Mouse (Mus musculus) forebrain, embryonic 11.5 days (tissue): Measurements from ENCODE around the gene Zfp52. TPM values are rescaled to one million over a fixed set of nuclear protein-coding genes. Genes with fewer than 3 reads are reported as not detected.

ENCODE experiments used
- ATAC-seq: fragments of 200-750 bp; cut with Nextera tagmentation; replicated peaks from 2 replicates; pipeline ENCODE4 v1.8.0; 2017; ENCODE audit warnings: moderate TSS enrichment; ENCODE audit not compliant: low FRiP score
- DNase-seq: peaks from one replicate; pipeline ENCODE4 v3.0.0-alpha.2; 2017; ENCODE audit warnings: low spot score
- H3K27ac ChIP-seq: fragments of 300-500 bp; sonication (generic); 2 replicates; pipeline ENCODE4 v1.5.1; 2014; ENCODE audit warnings: low read depth, low read length
- H3K27me3 ChIP-seq: fragments of 300-500 bp; sonication (generic); 2 replicates; pipeline ENCODE4 v1.6.1; 2014; ENCODE audit warnings: mild to moderate bottlenecking, low read length, mixed read lengths; ENCODE audit not compliant: control insufficient read depth, insufficient read depth
- H3K36me3 ChIP-seq: fragments of 300-500 bp; sonication (generic); 2 replicates; pipeline ENCODE4 v1.6.1; 2014; ENCODE audit warnings: mild to moderate bottlenecking, low read length, moderate library complexity, mixed read lengths; ENCODE audit not compliant: control insufficient read depth, insufficient read depth
- H3K4me1 ChIP-seq: fragments of 300-500 bp; sonication (generic); replicated peaks from 2 replicates; pipeline ENCODE4 v1.6.1; 2014; ENCODE audit warnings: low read length, mixed read lengths; ENCODE audit not compliant: control insufficient read depth, insufficient read depth
- H3K4me2 ChIP-seq: fragments of 300-500 bp; sonication (generic); 2 replicates; pipeline ENCODE4 v1.6.1; 2014; ENCODE audit warnings: low read depth, mild to moderate bottlenecking, low read length, moderate library complexity, mixed read lengths; ENCODE audit not compliant: severe bottlenecking
- H3K4me3 ChIP-seq: fragments of 300-500 bp; sonication (generic); 2 replicates; pipeline ENCODE4 v1.5.1; 2014; ENCODE audit warnings: low read depth, low read length
- H3K9ac ChIP-seq: fragments of 300-500 bp; sonication (generic); 2 replicates; pipeline ENCODE4 v1.6.1; 2014; ENCODE audit warnings: low read length
- H3K9me3 ChIP-seq: fragments of 300-500 bp; sonication (generic); 2 replicates; pipeline ENCODE4 v1.6.1; 2016; ENCODE audit warnings: low read length, mixed read lengths; ENCODE audit not compliant: control insufficient read depth
- WGBS: fragments of 180-500 bp; shearing (Covaris S2); extraction: QIAGEN DNeasy Blood & Tissue Kit; methylation state at CpG from one replicate; pipeline ENCODE4 v1.1.7; 2014; 5-methylcytosine and 5-hydroxymethylcytosine counted together
- polyA plus RNA-seq: library from polyadenylated mRNA; unstranded; fragments of >200 nt; fragmentation: Nextera tagmentation; extraction: Ambion mirVana; gene quantifications from 2 replicates; pipeline ENCODE4 v1.2.1, GENCODE M21; 2014

Zfp52 gene
- polyA plus RNA-seq, 1 experiment from 2014 or later: 1.3 TPM

DNA sequence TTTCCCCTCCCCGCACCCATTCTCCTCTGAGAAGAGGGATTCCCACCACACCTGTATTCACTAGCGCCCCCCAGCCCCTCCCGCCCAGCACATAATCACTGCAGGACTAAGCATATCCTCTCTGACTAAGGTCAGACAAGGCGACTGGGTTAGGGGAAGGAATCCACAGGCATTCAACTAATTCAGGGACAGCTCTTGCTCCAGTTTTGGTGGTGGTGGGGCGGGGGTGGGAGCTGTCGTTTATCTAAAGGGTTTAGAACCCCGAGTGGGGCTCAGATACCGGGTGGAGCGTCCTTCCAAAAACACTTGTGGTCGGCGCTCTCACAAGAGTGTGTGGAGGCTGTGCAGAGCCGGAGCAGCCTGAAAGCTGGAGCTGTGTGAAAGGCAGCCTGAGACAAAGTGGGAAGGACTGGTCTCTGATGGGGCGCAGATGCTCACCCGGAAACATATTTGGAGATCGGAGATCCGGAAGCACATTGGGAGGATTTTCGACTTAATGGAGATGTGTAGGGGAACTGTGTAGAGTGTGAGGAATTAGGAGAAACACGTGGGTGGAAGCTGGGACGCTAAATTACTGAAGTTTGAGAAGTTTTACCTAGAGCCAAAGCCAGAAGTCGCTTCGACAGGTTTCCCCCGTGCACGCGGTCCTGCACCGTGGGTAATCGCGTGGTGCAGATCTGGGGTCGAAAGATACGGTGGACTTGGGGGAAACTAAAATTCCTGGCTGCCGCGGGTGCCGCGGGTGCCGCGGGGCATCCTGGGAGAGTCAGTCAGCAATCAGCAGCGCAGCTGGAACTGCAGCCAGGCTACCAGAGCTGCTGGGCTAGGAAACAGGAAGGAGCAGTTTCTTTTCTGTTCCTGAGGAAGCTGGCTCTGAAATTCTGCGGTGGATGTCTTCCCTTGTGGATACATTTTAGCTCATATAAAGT lies 18.9 kb upstream of the Zfp52 start:
- no peaks in the 10 kb centered on the region for H3K9me3 ChIP-seq
- peak overlapping the region; percentile 76 for H3K9ac ChIP-seq
- H3K4me1 ChIP-seq: no peaks in the 10 kb centered on the region
- DNase-seq (peak; percentile 86), ATAC-seq (peak; percentile 89)
- peak overlapping the region; percentile 80 for H3K27ac ChIP-seq
- H3K27me3 ChIP-seq: no peaks in the 10 kb centered on the region
- peak overlapping the region; percentile 44 for H3K4me3 ChIP-seq
- WGBS: 2% methylated on average over 37 of the region's 37 CpGs
- H3K36me3 ChIP-seq: no peaks in the 10 kb centered on the region
- peak overlapping the region; percentile 77 for H3K4me2 ChIP-seq

DNA sequence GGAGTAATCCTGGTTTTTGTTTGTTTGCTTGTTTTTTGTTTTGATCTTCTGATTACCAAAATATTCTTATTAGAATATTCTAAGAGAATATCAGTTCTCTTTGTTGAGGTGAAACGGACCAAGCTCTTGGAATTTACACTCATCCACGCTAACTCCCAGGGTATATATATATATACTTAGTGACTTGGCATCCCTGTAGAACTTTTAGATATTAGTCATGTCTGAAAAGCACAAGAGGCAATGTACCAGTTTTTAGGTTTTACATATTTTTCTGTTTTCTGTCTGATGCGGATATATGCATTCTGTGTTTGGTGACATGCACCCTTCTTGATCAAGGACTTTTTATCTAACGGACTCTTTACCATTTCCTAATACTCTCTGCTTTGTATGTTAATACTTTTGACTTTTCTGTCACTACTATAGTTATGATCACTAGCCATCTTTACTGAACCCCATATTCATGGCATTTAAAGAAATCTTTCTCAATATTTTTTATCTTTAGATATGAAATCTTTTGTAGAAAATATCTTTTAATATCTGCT lies 18.1 kb upstream of the Zfp52 start:
- 46% methylated on average over 4 of the region's 4 CpGs for WGBS
- Histone ChIP-seq H3K9me3 (no peaks in the 10 kb centered on the region), H3K9ac (peak overlapping the region; percentile 76), H3K36me3 (no peaks in the 10 kb centered on the region), H3K4me1 (no peaks in the 10 kb centered on the region), H3K27me3 (no peaks in the 10 kb centered on the region), H3K4me3 (peak overlapping the region; percentile 44), H3K4me2 (peak overlapping the region; percentile 77; the same call in 1 of the 2 replicates), H3K27ac (peak overlapping the region; percentile 80)
- DNase-seq (no peak), ATAC-seq (no peak)

DNA sequence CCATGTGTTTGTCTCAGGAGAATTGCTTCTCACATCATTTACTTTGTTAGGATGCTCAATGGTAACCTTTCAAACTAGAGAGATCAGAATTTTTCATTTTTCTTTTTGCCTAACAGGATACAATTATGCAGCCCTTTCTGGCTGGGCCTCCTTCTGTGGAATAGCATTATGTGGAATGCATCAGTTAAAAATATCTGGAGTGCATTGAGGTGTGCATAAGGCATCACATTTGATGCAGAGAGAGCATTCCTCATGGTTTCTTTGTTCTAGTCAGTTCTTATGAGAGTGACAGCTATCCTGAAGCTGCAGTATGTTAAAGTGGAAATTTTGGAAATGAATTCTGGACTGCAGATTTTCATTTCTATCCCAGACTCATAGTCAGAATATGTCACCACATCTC lies 9.1 kb upstream of the Zfp52 start:
- no peak overlapping the region for H3K4me2 ChIP-seq
- ATAC-seq: no peak
- no peaks in the 10 kb centered on the region for H3K4me1 ChIP-seq

DNA sequence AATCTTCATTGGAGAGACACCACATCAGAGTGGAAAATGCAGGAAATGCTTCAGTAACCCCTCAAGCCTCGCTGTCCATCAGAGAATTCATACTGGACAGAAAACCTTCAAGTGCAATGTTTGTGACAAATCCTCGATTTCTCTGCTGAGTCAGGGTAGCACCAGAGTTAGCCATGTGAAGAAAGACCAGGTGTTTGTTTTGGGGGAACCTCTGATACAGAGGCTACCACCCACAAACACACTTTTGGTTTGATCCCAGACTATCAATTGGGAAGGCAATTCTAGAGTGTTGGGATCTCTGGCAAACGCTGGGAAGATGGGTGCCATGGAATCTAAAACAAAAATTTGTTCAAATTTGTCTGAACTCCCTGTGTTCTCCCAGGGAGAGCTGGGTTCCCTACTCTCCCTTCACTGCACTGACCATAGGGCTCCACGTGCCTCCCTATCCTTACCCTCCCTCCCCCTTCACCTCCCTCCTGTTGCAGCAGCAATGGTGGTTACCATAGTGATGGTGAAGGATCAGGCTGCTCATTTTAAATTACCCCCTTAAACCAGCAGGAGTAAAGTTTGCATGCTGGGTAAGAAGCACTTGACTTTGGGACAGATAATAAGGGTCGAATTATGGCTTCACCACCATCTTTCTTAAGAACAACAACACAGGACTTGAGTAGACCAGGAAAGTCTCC lies 4.6 kb upstream of the Zfp52 start:
- no peak for ATAC-seq
- Histone ChIP-seq H3K27me3 (no peaks in the 10 kb centered on the region), H3K36me3 (no peaks in the 10 kb centered on the region), H3K27ac (no peak overlapping the region), H3K4me3 (no peak overlapping the region), H3K9ac (no peak overlapping the region), H3K9me3 (no peaks in the 10 kb centered on the region), H3K4me2 (no peak overlapping the region), H3K4me1 (peaks cover 7% of the 10 kb centered on the region; the same call in 1 of the 2 replicates)
- 67% methylated on average over 5 of the region's 5 CpGs for WGBS
- no peak for DNase-seq

More for the DNA sequence above, 9.1 kb upstream of the Zfp52 start:
- Histone ChIP-seq H3K36me3 (no peaks in the 10 kb centered on the region), H3K27ac (no peak overlapping the region), H3K9me3 (no peaks in the 10 kb centered on the region), H3K4me3 (no peak overlapping the region), H3K9ac (no peak overlapping the region), H3K27me3 (no peaks in the 10 kb centered on the region)
- no peak for DNase-seq

- Histone ChIP-seq H3K27me3 (no peaks in the 10 kb centered on the region), H3K4me2 (peak overlapping the region; percentile 76; the same call in 1 of the 2 replicates), H3K9me3 (no peaks in the 10 kb centered on the region), H3K4me3 (peak overlapping the region; percentile 68), H3K9ac (peak overlapping the region; percentile 96; the same call in 1 of the 2 replicates), H3K36me3 (no peaks in the 10 kb centered on the region), H3K4me1 (peaks cover 7% of the 10 kb centered on the region; the same call in 1 of the 2 replicates), H3K27ac (peak overlapping the region; percentile 10; the same call in 1 of the 2 replicates)
- DNase-seq (no peak), ATAC-seq (0 out of 2 replicates have a peak, but pooled peaks have one; percentile 1)
- WGBS: 73% methylated on average over 5 of the region's 5 CpGs
These were observed 3.7 kb upstream of the Zfp52 start for GRCm38 (mm10) chr17:21531621-21532020.

DNA sequence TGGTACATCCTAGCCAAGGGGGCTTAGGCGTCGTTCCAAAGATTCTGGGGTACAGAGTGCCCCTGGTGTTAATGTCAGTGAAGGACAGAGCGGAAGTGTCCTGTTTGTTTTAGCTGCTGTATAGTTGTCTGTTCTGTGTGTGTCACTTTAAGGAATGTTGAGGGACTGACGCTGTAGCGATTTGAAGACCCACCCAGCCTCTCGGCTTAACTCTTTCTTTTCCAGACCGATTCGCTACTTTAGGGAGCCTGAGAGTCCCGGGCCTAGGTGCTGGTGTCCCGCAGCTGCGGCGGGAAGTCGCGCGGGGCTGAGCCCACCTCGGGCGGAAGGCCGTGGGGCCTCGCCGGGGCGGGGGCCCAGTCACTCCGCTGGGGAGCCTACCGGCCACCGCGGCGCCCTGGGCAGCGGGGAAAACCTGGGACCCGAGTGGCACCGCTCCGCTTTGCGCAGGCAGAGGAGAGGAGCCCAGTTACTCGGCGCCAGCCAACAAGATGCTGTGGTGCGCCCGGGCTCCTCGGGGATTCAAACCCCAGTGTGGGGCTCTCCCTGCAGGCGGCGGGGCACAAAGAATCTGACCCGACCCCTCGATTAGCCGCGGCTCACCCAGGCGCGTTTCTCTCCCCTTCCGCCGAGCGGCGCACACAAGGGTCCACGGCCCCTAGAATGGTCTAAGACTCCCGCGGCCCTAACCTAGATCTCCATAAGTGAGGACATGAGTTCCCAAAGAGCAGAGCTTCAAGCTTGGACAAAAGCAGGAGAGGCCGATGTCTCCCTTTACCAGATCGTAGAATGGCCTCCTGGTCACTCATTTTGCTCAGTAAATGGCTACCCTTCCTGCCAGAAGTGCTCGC lies 3.0 kb upstream of the Zfp52 start:
- Histone ChIP-seq H3K4me1 (peaks cover 7% of the 10 kb centered on the region; the same call in 1 of the 2 replicates), H3K27ac (peak overlapping the region; percentile 71), H3K27me3 (no peaks in the 10 kb centered on the region), H3K36me3 (no peaks in the 10 kb centered on the region), H3K9ac (peak overlapping the region; percentile 96), H3K4me2 (peak overlapping the region; percentile 76), H3K4me3 (peak overlapping the region; percentile 68), H3K9me3 (no peaks in the 10 kb centered on the region)
- WGBS: under 1% methylated on average over 54 of the region's 54 CpGs
- peak; percentile 76 for ATAC-seq
- peak; percentile 82 for DNase-seq

DNA sequence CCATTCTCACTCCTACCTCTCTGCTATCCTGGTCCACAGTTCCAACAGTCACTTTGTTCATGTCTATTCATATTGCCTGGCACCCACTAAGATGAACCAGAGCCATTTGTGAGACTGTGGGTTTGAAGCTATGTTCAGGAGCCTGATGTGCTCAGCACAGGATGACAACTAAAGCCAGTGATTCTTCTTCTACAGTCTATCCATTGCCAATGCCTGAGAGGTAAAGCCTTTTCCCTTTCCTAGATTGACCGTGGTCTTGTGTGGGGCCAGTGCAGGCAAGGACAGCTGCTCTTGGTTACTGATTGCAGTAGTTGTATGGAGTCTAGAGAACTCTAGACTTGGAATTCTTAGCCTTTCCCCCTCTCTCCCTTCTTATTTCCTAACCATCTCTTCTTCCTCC lies 1.4 kb upstream of the Zfp52 start:
- ATAC-seq (no peak), DNase-seq (no peak)
- Histone ChIP-seq H3K4me3 (no peak overlapping the region), H3K27me3 (no peaks in the 10 kb centered on the region), H3K9ac (no peak overlapping the region), H3K4me2 (no peak overlapping the region), H3K4me1 (peaks cover 7% of the 10 kb centered on the region; the same call in 1 of the 2 replicates), H3K9me3 (no peaks in the 10 kb centered on the region), H3K36me3 (no peaks in the 10 kb centered on the region), H3K27ac (no peak overlapping the region)
- 90% methylated on average over 1 of the region's 1 CpGs for WGBS
